Mouse (Mus musculus) liver, embryonic 14.5 days (tissue): Measurements from ENCODE around the gene D930048N14Rik.

ENCODE experiments used
- CTCF ChIP-seq: IDR thresholded peaks from 2 replicates; pipeline ENCODE4 v1.5.1; 2016; ENCODE audit warnings: antibody characterized with exemption, low read depth, control low read depth
- EP300 ChIP-seq: IDR thresholded peaks from 2 replicates; pipeline ENCODE4 v1.6.1; 2016; ENCODE audit warnings: antibody characterized with exemption, low read depth

DNA sequence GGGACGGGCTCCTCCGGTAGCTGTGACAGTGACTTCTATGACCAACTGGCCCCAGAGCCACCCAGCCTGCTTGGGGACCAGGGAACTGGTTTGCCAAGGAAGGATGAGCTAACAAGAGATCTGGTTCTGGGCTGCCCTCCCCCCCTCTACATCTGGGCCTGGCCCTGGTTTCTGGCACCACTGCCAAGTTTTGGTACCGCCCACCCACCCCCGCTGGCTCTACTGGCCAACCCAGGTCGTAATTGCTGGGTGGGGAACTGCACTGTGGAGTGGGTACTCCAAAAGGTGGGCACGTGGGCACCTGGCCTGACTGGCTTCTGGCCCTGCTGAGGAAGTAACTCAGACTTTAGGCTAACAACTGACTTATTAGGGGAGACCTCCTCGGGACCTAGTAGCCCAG, 10.0 kb upstream of the D930048N14Rik start:
- TF ChIP-seq EP300 (no peak), CTCF (no peak)
